Mouse (Mus musculus) layer of hippocampus, adult 18-20 months (tissue): ENCODE measurements around the gene Plekhm3. TPM values are rescaled to one million over a fixed set of nuclear protein-coding genes. Genes with fewer than 3 reads are reported as not detected.

Experiments
- DNase-seq, 2 experiments: peaks; one replicate each; pipeline ENCODE4 v3.0.0; 2022; ENCODE audit warnings: low spot score in 2 of 2
- total RNA-seq, 2 experiments: library from RNA; stranded (reverse); gene quantifications; 2 replicates each; pipeline ENCODE4 v1.2.3; 2021

The Plekhm3 gene
- total RNA-seq, 2 experiments from 2014 or later = 36.9 to 39.7 TPM

- DNase-seq = no peak
Measured at GRCm38 (mm10) chr1:64878795-64879240, 77.8 kb downstream of the Plekhm3 start.

- DNase-seq = no peak
Measured at GRCm38 (mm10) chr1:64876276-64876675, 80.3 kb downstream of the Plekhm3 start.

- DNase-seq = no peak
Measured at GRCm38 (mm10) chr1:64875712-64876111, 80.9 kb downstream of the Plekhm3 start.

GRCm38 (mm10) chr1:64875156-64875555 lies 81.5 kb downstream of the Plekhm3 start:
- DNase-seq = no peak

GRCm38 (mm10) chr1:64871956-64872355 lies 84.7 kb downstream of the Plekhm3 start:
- DNase-seq = no peak

GRCm38 (mm10) chr1:64867684-64868083 lies 88.9 kb downstream of the Plekhm3 start:
- no peak for DNase-seq

- DNase-seq = no peak
Measured at GRCm38 (mm10) chr1:64866140-64866539, 90.5 kb downstream of the Plekhm3 start.

- DNase-seq = peak in 1 of 2 experiments; percentile 29
Measured at GRCm38 (mm10) chr1:64860235-64860920, 96.2 kb downstream of the Plekhm3 start.

- no peak for DNase-seq
Measured at GRCm38 (mm10) chr1:64859826-64860225, 96.8 kb downstream of the Plekhm3 start.

- DNase-seq = peak in 1 of 2 experiments; percentile 35
Measured at GRCm38 (mm10) chr1:64854835-64855234, 101.8 kb downstream of the Plekhm3 start.

- peak in 1 of 2 experiments; percentile 24 for DNase-seq
Measured at GRCm38 (mm10) chr1:64853738-64854730, 102.6 kb downstream of the Plekhm3 start.

GRCm38 (mm10) chr1:64853244-64853643 lies 103.4 kb downstream of the Plekhm3 start:
- no peak for DNase-seq

- no peak for DNase-seq
Measured at GRCm38 (mm10) chr1:64852272-64852671, 104.4 kb downstream of the Plekhm3 start.

GRCm38 (mm10) chr1:64850345-64850744 lies 106.3 kb downstream of the Plekhm3 start:
- DNase-seq = no peak

GRCm38 (mm10) chr1:64848996-64849395 lies 107.6 kb downstream of the Plekhm3 start:
- DNase-seq = no peak

GRCm38 (mm10) chr1:64848081-64848480 lies 108.5 kb downstream of the Plekhm3 start:
- DNase-seq = no peak

GRCm38 (mm10) chr1:64847565-64847964 lies 109.1 kb downstream of the Plekhm3 start:
- no peak for DNase-seq

GRCm38 (mm10) chr1:64844978-64845377 lies 111.6 kb downstream of the Plekhm3 start:
- DNase-seq = no peak

- DNase-seq = no peak
Measured at GRCm38 (mm10) chr1:64843900-64844616, 112.6 kb downstream of the Plekhm3 start.

- no peak for DNase-seq
Measured at GRCm38 (mm10) chr1:64840930-64841329, 115.7 kb downstream of the Plekhm3 start.

- DNase-seq = no peak
Measured at GRCm38 (mm10) chr1:64836584-64836983, 120.0 kb downstream of the Plekhm3 start.
